In the genomic region with DNA sequence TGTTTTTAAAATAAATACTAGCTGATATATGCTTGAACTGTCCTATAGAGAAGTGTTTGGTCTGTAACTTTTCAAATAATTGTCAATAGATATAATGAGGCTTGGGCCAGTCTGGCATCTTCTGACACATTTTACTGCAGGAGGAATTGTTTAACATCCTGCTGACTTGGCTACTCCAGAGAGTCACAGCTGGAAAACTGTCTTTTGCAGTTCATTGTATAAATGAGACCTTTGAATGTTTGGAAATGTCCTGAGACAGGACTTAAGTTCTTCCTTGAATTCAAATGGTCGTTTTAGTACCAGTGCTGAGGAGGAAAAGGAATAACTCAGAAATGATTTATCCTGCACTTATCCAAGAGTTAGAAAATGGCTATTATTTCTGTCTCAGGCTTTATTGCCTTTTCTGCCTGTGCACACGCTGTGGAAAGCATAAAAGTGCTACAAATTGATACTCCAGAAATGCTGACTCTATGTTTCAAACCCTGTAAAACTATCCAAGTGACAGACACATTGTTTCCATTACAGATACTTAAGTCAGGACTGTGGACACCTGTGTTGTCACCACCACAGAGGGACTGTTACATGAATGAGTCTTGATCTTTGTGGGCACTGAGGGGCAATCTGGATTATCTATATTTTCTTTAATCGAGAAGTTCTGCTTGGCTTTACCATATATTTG, we compare ENCODE assay signal across 28 mouse cellular contexts.
DNase-seq lines count a peak whose midpoint lies in the region; ATAC-seq and TF ChIP-seq lines count a peak whose summit lies in the region.
"Had no signal": no experiment of that assay in that cellular context is flagged by ENCODE, and none has a peak within 500 bp of the region (broad histone marks: within the 10 kb centered on the region; RNA-seq: fewer than 3 reads in every experiment).

No protein-coding gene starts in this region.

- no peaks in the 10 kb centered on the region for H3K9me3 ChIP-seq in kidney, postnatal 0 days (replicated peaks; ENCODE audit: low read length)
- no peaks in the 10 kb centered on the region for H3K9me3 ChIP-seq in lung, postnatal 0 days (ENCODE audit: low read length)
- H3K9me3 ChIP-seq in limb, embryonic 13.5 days: no peaks in the 10 kb centered on the region
- H3K9me3 ChIP-seq: embryonic facial prominence, embryonic 10.5 days; embryonic facial prominence, embryonic 15.5 days; forebrain, embryonic 12.5 days; hindbrain, embryonic 10.5 days; hindbrain, embryonic 15.5 days; midbrain, embryonic 13.5 days had no signal

- H3K4me1 ChIP-seq in kidney, postnatal 0 days (replicated peaks; ENCODE audit: insufficient read depth, low read length): no peaks in the 10 kb centered on the region
- H3K4me1 ChIP-seq in lung, postnatal 0 days (ENCODE audit: insufficient read depth, low read depth, low read length): no peaks in the 10 kb centered on the region
- H3K4me1 ChIP-seq in limb, embryonic 13.5 days: peaks cover 18% of the 10 kb centered on the region; the same call in 1 of the 2 replicates
- H3K4me1 ChIP-seq: embryonic facial prominence, embryonic 15.5 days had no signal

- H3K4me3 ChIP-seq in kidney, postnatal 0 days (replicated peaks; ENCODE audit: low read depth, low read length): no peak overlapping the region
- H3K4me3 ChIP-seq in lung, postnatal 0 days (ENCODE audit: low read depth, low read length): no peak overlapping the region
- H3K4me3 ChIP-seq in limb, embryonic 13.5 days: no peak overlapping the region
- H3K4me3 ChIP-seq: embryonic facial prominence, embryonic 10.5 days; embryonic facial prominence, embryonic 15.5 days; forebrain, embryonic 12.5 days; hindbrain, embryonic 10.5 days; hindbrain, embryonic 15.5 days; midbrain, embryonic 13.5 days had no signal

- 22% methylated on average over 3 of the region's 3 CpGs for WGBS in kidney, postnatal 0 days
- WGBS in lung, postnatal 0 days: 26% methylated on average over 3 of the region's 3 CpGs
- 18% methylated on average over 3 of the region's 3 CpGs for WGBS in limb, embryonic 13.5 days

- TF ChIP-seq CTCF in kidney, postnatal 0 days (IDR thresholded peaks at IDR 0.05; ENCODE audit: low read depth): no peak
- no peak for TF ChIP-seq CTCF in lung, postnatal 0 days (IDR thresholded peaks at IDR 0.05)

- H3K9ac ChIP-seq in kidney, postnatal 0 days (ENCODE audit: low read depth, low read length): no peak overlapping the region
- no peak overlapping the region for H3K9ac ChIP-seq in lung, postnatal 0 days (replicated peaks; ENCODE audit: low read depth)
- H3K9ac ChIP-seq in limb, embryonic 13.5 days: no peak overlapping the region
- H3K9ac ChIP-seq: embryonic facial prominence, embryonic 15.5 days; forebrain, embryonic 12.5 days; forebrain, postnatal 0 days; hindbrain, embryonic 15.5 days; midbrain, embryonic 13.5 days had no signal

- no peaks in the 10 kb centered on the region for H3K27me3 ChIP-seq in kidney, postnatal 0 days (ENCODE audit: insufficient read depth, low read length)
- H3K27me3 ChIP-seq in lung, postnatal 0 days (replicated peaks; ENCODE audit: insufficient read depth, low read length): no peaks in the 10 kb centered on the region
- H3K27me3 ChIP-seq in limb, embryonic 13.5 days: no peaks in the 10 kb centered on the region
- H3K27me3 ChIP-seq: embryonic facial prominence, embryonic 15.5 days; forebrain, embryonic 12.5 days; hindbrain, embryonic 15.5 days; midbrain, embryonic 13.5 days had no signal

- TF ChIP-seq EP300 in lung, postnatal 0 days (IDR thresholded peaks at IDR 0.05): 0 out of 2 replicates have a peak, but pooled peaks have one; percentile 9

- ATAC-seq in kidney, postnatal 0 days (replicated peaks; ENCODE audit: low FRiP score, low read depth): no peak
- ATAC-seq in lung, postnatal 0 days: peak; percentile 33
- ATAC-seq in limb, embryonic 13.5 days (ENCODE audit: low FRiP score, low read depth): peak; percentile 65; the same call in 1 of the 2 replicates
- ATAC-seq: forebrain, postnatal 0 days; inflammation-experienced regulatory T-cells, adult 6 months; midbrain, embryonic 13.5 days; Patski had no signal

- DNase-seq in kidney, postnatal 0 days (ENCODE audit: low spot score): peak; percentile 11
- no peak for DNase-seq in kidney, postnatal 10 days
- DNase-seq in lung, postnatal 0 days (ENCODE audit: low spot score): peak; percentile 70
- no peak for DNase-seq in lung, postnatal 14 days
- peak; percentile 7 for DNase-seq in lung, postnatal 36 days
- DNase-seq in thymus, postnatal 36 days: no peak
- DNase-seq in urinary bladder, postnatal 36 days (ENCODE audit: low spot score in 2 of 2): no peak
- DNase-seq: adrenal gland, postnatal 10 days; cerebellum, adult 11 months; cerebellum, postnatal 10 days; forebrain, postnatal 0 days; gastrocnemius, postnatal 10 days; heart, postnatal 14 days; kidney, adult 11 months; layer of hippocampus, postnatal 36 days; left cerebral cortex, postnatal 4 days; right cerebral cortex, postnatal 4 days had no signal

- no peak overlapping the region for H3K27ac ChIP-seq in kidney, postnatal 0 days
- no peak overlapping the region for H3K27ac ChIP-seq in lung, postnatal 0 days (ENCODE audit: low read length)
- no peak overlapping the region for H3K27ac ChIP-seq in limb, embryonic 13.5 days
- H3K27ac ChIP-seq: embryonic facial prominence, embryonic 10.5 days; embryonic facial prominence, embryonic 15.5 days; forebrain, embryonic 12.5 days; hindbrain, embryonic 10.5 days; hindbrain, embryonic 15.5 days; midbrain, embryonic 13.5 days; stomach, postnatal 0 days had no signal

- H3K4me2 ChIP-seq in kidney, postnatal 0 days (ENCODE audit: low read length): no peak overlapping the region
- no peak overlapping the region for H3K4me2 ChIP-seq in lung, postnatal 0 days (replicated peaks; ENCODE audit: low read depth, low read length)
- H3K4me2 ChIP-seq in limb, embryonic 13.5 days (replicated peaks): no peak overlapping the region
- H3K4me2 ChIP-seq: embryonic facial prominence, embryonic 15.5 days; forebrain, embryonic 12.5 days; hindbrain, embryonic 15.5 days; liver, embryonic 11.5 days; midbrain, embryonic 13.5 days had no signal

- no peaks in the 10 kb centered on the region for H3K36me3 ChIP-seq in kidney, postnatal 0 days (ENCODE audit: insufficient read depth, low read length)
- no peaks in the 10 kb centered on the region for H3K36me3 ChIP-seq in lung, postnatal 0 days (ENCODE audit: insufficient read depth, low read length)
- H3K36me3 ChIP-seq in limb, embryonic 13.5 days: no peaks in the 10 kb centered on the region
- H3K36me3 ChIP-seq: embryonic facial prominence, embryonic 10.5 days; embryonic facial prominence, embryonic 15.5 days; forebrain, embryonic 12.5 days; hindbrain, embryonic 10.5 days; hindbrain, embryonic 15.5 days; midbrain, embryonic 13.5 days had no signal

Comparison
In these comparisons a context has a peak if more than half of its experiments do, and no peak if none do; other contexts are left out.
1. DNase-seq: peak in kidney, postnatal 0 days (single experiment), lung, postnatal 0 days (single experiment) and lung, postnatal 36 days (single experiment); none in kidney, postnatal 10 days (single experiment), lung, postnatal 14 days (single experiment), thymus, postnatal 36 days (0 of 2) and urinary bladder, postnatal 36 days (0 of 2).